Mouse (Mus musculus): ENCODE data around the gene Zfyve9. TPM values are rescaled to one million over a fixed set of nuclear protein-coding genes. Genes with fewer than 3 reads are reported as not detected.

Gene Zfyve9
- total RNA-seq, 2 experiments from 2014 or later, result 52.2 to 55.6 TPM

- no peak for DNase-seq (ENCODE audit: low spot score in 2 of 2)
- intact Hi-C loops (cut with DNase I), result no loop called here
Observed at GRCm38 (mm10) chr4:108620536-108620935, 160.1 kb downstream of the Zfyve9 start.

- intact Hi-C loops (cut with DNase I), result no loop called here
- peak; percentile 92 to 93 for DNase-seq (ENCODE audit: low spot score in 2 of 2)
Observed at GRCm38 (mm10) chr4:108619587-108620341, 160.8 kb downstream of the Zfyve9 start, which contains the start of gene Cc2d1b. TSS of gene Cc2d1b (plus strand) at chr4:108619940.

DNA sequence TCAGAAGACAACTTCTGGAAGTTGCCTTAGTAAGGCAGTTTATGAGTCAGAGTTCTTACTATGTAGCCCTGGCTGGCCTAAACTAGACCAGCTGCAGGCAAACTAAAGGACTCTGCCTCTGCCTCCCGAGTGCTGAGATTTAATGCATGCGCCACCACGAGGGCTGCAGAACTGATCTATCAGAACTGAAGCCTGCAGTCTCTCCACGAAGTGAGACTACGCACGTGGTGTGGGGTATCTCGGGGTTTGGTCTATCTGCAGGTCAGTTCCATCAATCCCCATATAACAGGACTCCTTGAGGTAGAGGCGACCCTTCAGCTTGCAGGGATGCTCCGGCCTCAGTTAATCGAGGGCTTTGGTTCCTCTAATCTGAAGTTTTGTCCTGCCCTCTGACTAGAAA lies 161.4 kb downstream of the Zfyve9 start:
- DNase-seq (ENCODE audit: low spot score in 2 of 2), result peak in 1 of 2 experiments; percentile 37
- intact Hi-C loops (cut with DNase I), result no loop called here

GRCm38 (mm10) chr4:108618586-108618985 lies 162.0 kb downstream of the Zfyve9 start:
- intact Hi-C loops (cut with DNase I), result no loop called here

GRCm38 (mm10) chr4:108610935-108611334 lies 169.7 kb downstream of the Zfyve9 start:
- intact Hi-C loops (cut with DNase I), result no loop called here
- DNase-seq (ENCODE audit: low spot score in 2 of 2), result no peak

More at GRCm38 (mm10) chr4:108618586-108618985, 162.0 kb downstream of the Zfyve9 start:
- no peak for DNase-seq (ENCODE audit: low spot score in 2 of 2)

GRCm38 (mm10) chr4:108608651-108609050 lies 171.9 kb downstream of the Zfyve9 start:
- no peak for DNase-seq (ENCODE audit: low spot score in 2 of 2)
- intact Hi-C loops (cut with DNase I), result no loop called here

DNA sequence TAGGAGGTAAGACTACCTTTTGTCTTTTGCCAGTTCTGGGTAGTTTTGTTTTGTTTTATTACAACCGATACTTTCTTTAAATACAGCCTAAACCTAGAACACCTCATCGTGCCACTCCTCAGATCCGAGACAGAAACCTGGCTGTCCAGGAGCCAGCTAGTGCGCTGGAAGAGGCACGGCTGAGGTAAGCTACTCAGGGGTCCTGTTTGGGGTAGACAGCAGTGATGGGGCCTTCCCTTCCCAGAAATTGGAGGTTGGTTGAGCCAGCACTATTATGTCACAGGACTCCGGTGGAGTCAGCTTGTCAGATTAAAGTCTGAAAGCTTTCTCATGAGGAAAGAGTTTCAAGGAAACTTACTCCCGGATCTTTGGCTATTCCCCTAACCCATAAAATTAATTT lies 178.7 kb downstream of the Zfyve9 start:
- intact Hi-C loops (cut with DNase I), result no loop called here
- no peak for DNase-seq (ENCODE audit: low spot score in 2 of 2)

DNA sequence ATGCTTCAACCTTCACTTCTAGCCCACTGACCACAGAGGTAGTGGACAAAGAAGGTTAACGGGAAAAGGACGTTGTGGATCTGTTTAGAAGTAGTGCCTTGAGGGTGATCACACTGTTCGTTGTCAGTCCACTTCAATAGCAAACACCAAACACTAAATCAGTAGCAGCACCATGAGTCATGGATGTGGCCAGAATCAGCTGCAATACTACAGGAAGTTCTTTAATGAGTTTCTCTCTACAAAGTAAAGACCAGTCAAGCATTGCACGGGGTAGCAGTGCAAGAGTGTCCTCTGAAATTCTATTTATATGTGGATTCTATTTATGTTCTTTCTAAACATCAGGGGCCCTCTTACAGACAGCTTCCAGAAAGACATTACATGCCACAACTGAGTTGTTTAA lies 182.3 kb downstream of the Zfyve9 start:
- intact Hi-C loops (cut with DNase I), result no loop called here
- DNase-seq (ENCODE audit: low spot score in 2 of 2), result no peak

DNA sequence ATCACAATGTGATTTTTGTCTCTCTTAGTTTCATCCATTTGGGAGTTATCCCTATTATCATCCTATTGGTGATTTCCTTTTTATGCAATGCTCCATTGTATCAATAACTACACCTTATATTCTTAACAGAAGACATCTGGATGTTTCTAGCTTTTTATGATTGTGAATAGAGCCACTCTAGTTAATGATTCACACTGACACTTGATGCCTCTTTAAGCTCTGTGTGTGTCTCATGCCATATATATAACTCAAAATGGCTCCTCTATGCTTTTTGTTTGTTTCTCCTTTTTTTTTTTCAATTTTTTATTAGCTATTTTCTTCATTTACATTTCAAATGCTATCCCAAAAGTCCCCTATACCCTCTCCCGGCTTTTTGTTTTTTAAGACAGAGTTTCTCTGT lies 184.8 kb downstream of the Zfyve9 start:
- DNase-seq (ENCODE audit: low spot score in 2 of 2), result no peak
- intact Hi-C loops (cut with DNase I), result no loop called here

GRCm38 (mm10) chr4:108593376-108593775 lies 187.2 kb downstream of the Zfyve9 start:
- intact Hi-C loops (cut with DNase I), result no loop called here
- peak; percentile 14 to 17 for DNase-seq (ENCODE audit: low spot score in 2 of 2)

Other genes starting within 250 kb of the Zfyve9 start
- 10 to 100 TPM; 37.4 to 38.2 TPM for gene Prpf38a, start 201.5 kb downstream of the Zfyve9 start, total RNA-seq (2021)
- gene Orc1, start 201.4 kb downstream of the Zfyve9 start, total RNA-seq (2021), result under 1 TPM in 1 of 2 experiments, not detected in 1; 0.25 TPM
- 10 to 100 TPM; 28.3 to 34.5 TPM for gene Cc2d1b, start 160.9 kb downstream of the Zfyve9 start, total RNA-seq (2021)
- gene 3110021N24Rik, start 61.1 kb downstream of the Zfyve9 start, total RNA-seq (2021), result 1 to 10 TPM in 1 of 2 experiments, under 1 TPM in 1; 0.94 to 1.5 TPM
- 10 to 100 TPM; 92.3 to 98.6 TPM for gene Btf3l4, start 52.8 kb upstream of the Zfyve9 start, total RNA-seq (2021)
- 10 to 100 TPM; 40.4 to 45.2 TPM for gene Txndc12, start 53.8 kb upstream of the Zfyve9 start, total RNA-seq (2021)
- 10 to 100 TPM; 15.5 to 16.6 TPM for gene Kti12, start 67.0 kb upstream of the Zfyve9 start, total RNA-seq (2021)
- gene A730015C16Rik, start 67.8 kb upstream of the Zfyve9 start, total RNA-seq (2021), result under 1 TPM; 0.27 to 0.40 TPM
- 100 to 1,000 TPM; 106 to 123 TPM for gene Rab3b, start 98.3 kb upstream of the Zfyve9 start, total RNA-seq (2021)
- 100 to 1,000 TPM; 127 to 150 TPM for gene Nrd1, start 219.9 kb upstream of the Zfyve9 start, total RNA-seq (2021)

Measured in left cerebral cortex, postnatal 14 days (tissue).